Mouse (Mus musculus) stomach, postnatal 0 days (tissue): Measurements from ENCODE around the gene Fbxo7. TPM values are rescaled to one million over a fixed set of nuclear protein-coding genes. Genes with fewer than 3 reads are reported as not detected.

ENCODE experiments used
- ATAC-seq: fragments of 200-750 bp; cut with Nextera tagmentation; 2 replicates; pipeline ENCODE4 v1.8.0; 2017; ENCODE audit not compliant: low FRiP score, low TSS enrichment
- DNase-seq: peaks from one replicate; pipeline ENCODE4 v3.0.0-alpha.2; 2016; ENCODE audit warnings: low spot score
- H3K27ac ChIP-seq: fragments of 300-500 bp; sonication (generic); replicated peaks from 2 replicates; pipeline ENCODE4 v1.5.1; 2014; ENCODE audit warnings: mild to moderate bottlenecking, control low read depth
- H3K27me3 ChIP-seq: fragments of 300-500 bp; sonication (generic); 2 replicates; pipeline ENCODE4 v1.6.1; 2014; ENCODE audit warnings: low read length; ENCODE audit not compliant: control insufficient read depth, insufficient read depth
- H3K36me3 ChIP-seq: fragments of 300-500 bp; sonication (generic); 2 replicates; pipeline ENCODE4 v1.6.1; 2014; ENCODE audit warnings: low read length, mixed read lengths; ENCODE audit not compliant: control insufficient read depth, insufficient read depth
- H3K4me1 ChIP-seq: fragments of 300-500 bp; sonication (generic); replicated peaks from 2 replicates; pipeline ENCODE4 v1.6.1; 2014; ENCODE audit warnings: antibody characterized with exemption; ENCODE audit not compliant: control insufficient read depth, insufficient read depth
- H3K4me2 ChIP-seq: fragments of 300-500 bp; sonication (generic); replicated peaks from 2 replicates; pipeline ENCODE4 v1.6.1; 2014; ENCODE audit warnings: low read depth, mild to moderate bottlenecking, control low read depth, moderate library complexity
- H3K4me3 ChIP-seq: fragments of 300-500 bp; sonication (generic); 2 replicates; pipeline ENCODE4 v1.5.1; 2014; ENCODE audit warnings: low read depth, low read length, control low read depth
- H3K9ac ChIP-seq: fragments of 300-500 bp; sonication (generic); 2 replicates; pipeline ENCODE4 v1.6.1; 2014; ENCODE audit warnings: mild to moderate bottlenecking, low read length, control low read depth, mixed read lengths
- H3K9me3 ChIP-seq: fragments of 300-500 bp; sonication (generic); 2 replicates; pipeline ENCODE4 v1.6.1; 2016; ENCODE audit warnings: low read length; ENCODE audit not compliant: control insufficient read depth
- CTCF ChIP-seq: IDR thresholded peaks from 2 replicates; pipeline ENCODE4 v1.5.1; 2016; ENCODE audit warnings: antibody characterized with exemption, low read depth, mild to moderate bottlenecking, moderate library complexity
- EP300 ChIP-seq: optimal IDR thresholded peaks from 2 replicates; pipeline ENCODE3; 2016; ENCODE audit warnings: antibody characterized with exemption
- WGBS: fragments of 180-500 bp; shearing (Covaris S2); extraction: QIAGEN DNeasy Blood & Tissue Kit; methylation state at CpG from one replicate; pipeline ENCODE4 v1.1.7; 2014; 5-methylcytosine and 5-hydroxymethylcytosine counted together
- polyA plus RNA-seq: library from polyadenylated mRNA; unstranded; fragments of >200 nt; fragmentation: Nextera tagmentation; extraction: Ambion mirVana; gene quantifications from 2 replicates; pipeline ENCODE4 v1.2.1, GENCODE M21; 2015

Gene Fbxo7
- polyA plus RNA-seq: 24.8 and 28.1 TPM in 2 replicates

- Histone ChIP-seq H3K9ac (peak within 1 kb of the TSS; percentile 77), H3K27me3 (no peaks in the 10 kb centered on the region), H3K9me3 (no peaks in the 10 kb centered on the region), H3K36me3 (no peaks in the 10 kb centered on the region), H3K4me1 (0 out of 2 replicates have a peak, but pooled peaks cover 3% of the 10 kb centered on the region), H3K4me3 (peak within 1 kb of the TSS; percentile 88), H3K27ac (peak within 1 kb of the TSS; percentile 98), H3K4me2 (peak within 1 kb of the TSS; percentile 61)
- ATAC-seq (peak; percentile 97), DNase-seq (peak; percentile 94)
- WGBS: under 1% methylated on average over 82 of the region's 82 CpGs
- TF ChIP-seq CTCF: peak; percentile 99
- no peak for TF ChIP-seq EP300
These were observed at the start of gene Fbxo7 for GRCm38 (mm10) chr10:86021749-86022473. TSS of gene Fbxo7 (plus strand) at chr10:86021972.

- WGBS: 52% methylated on average over 4 of the region's 4 CpGs
- no peak overlapping the region for H3K4me2 ChIP-seq
These were observed 48.9 kb upstream of the Fbxo7 start for GRCm38 (mm10) chr10:85972915-85973314.

GRCm38 (mm10) chr10:85989412-85990115 lies 32.2 kb upstream of the Fbxo7 start:
- Histone ChIP-seq H3K9ac (no peak overlapping the region), H3K27ac (peak overlapping the region; percentile 78), H3K36me3 (no peaks in the 10 kb centered on the region), H3K9me3 (no peaks in the 10 kb centered on the region), H3K27me3 (no peaks in the 10 kb centered on the region), H3K4me2 (no peak overlapping the region), H3K4me3 (no peak overlapping the region), H3K4me1 (no peaks in the 10 kb centered on the region)
- ATAC-seq: no peak
- WGBS: 68% methylated on average over 6 of the region's 6 CpGs
- no peak for TF ChIP-seq EP300
- no peak for TF ChIP-seq CTCF
- DNase-seq: no peak

More at GRCm38 (mm10) chr10:85972915-85973314, 48.9 kb upstream of the Fbxo7 start:
- ATAC-seq (peak; percentile 67; the same call in 1 of the 2 replicates), DNase-seq (peak; percentile 20)
- TF ChIP-seq CTCF: no peak
- TF ChIP-seq EP300: peak; percentile 56
- Histone ChIP-seq H3K4me1 (no peaks in the 10 kb centered on the region), H3K27ac (peak overlapping the region; percentile 56; the same call in 1 of the 2 replicates), H3K9me3 (no peaks in the 10 kb centered on the region), H3K4me3 (no peak overlapping the region), H3K9ac (no peak overlapping the region), H3K36me3 (no peaks in the 10 kb centered on the region), H3K27me3 (no peaks in the 10 kb centered on the region)

GRCm38 (mm10) chr10:85992412-85992811 lies 29.4 kb upstream of the Fbxo7 start:
- no peaks in the 10 kb centered on the region for H3K9me3 ChIP-seq
- ATAC-seq (no peak), DNase-seq (no peak)
- H3K4me2 ChIP-seq: no peak overlapping the region
- H3K4me1 ChIP-seq: no peaks in the 10 kb centered on the region
- no peaks in the 10 kb centered on the region for H3K27me3 ChIP-seq
- 72% methylated on average over 4 of the region's 4 CpGs for WGBS
- H3K4me3 ChIP-seq: no peak overlapping the region
- TF ChIP-seq EP300 (no peak), CTCF (no peak)
- H3K36me3 ChIP-seq: no peaks in the 10 kb centered on the region
- H3K9ac ChIP-seq: no peak overlapping the region
- H3K27ac ChIP-seq: no peak overlapping the region

GRCm38 (mm10) chr10:85993836-85994235 lies 27.9 kb upstream of the Fbxo7 start:
- H3K9me3 ChIP-seq: no peaks in the 10 kb centered on the region
- no peak for TF ChIP-seq EP300
- no peak for TF ChIP-seq CTCF
- no peak overlapping the region for H3K4me2 ChIP-seq
- no peak overlapping the region for H3K27ac ChIP-seq
- no peak for DNase-seq
- no peaks in the 10 kb centered on the region for H3K27me3 ChIP-seq
- 83% methylated on average over 9 of the region's 9 CpGs for WGBS
- H3K9ac ChIP-seq: no peak overlapping the region
- no peak overlapping the region for H3K4me3 ChIP-seq
- no peak for ATAC-seq
- H3K36me3 ChIP-seq: no peaks in the 10 kb centered on the region
- no peaks in the 10 kb centered on the region for H3K4me1 ChIP-seq
